Mouse (Mus musculus) G1E-ER4 (cell line): Measurements from ENCODE around the gene Skil. TPM values are rescaled to one million over a fixed set of nuclear protein-coding genes. Genes with fewer than 3 reads are reported as not detected.

Experiments
- GATA1 ChIP-seq: IDR thresholded peaks from one replicate; pipeline ENCODE4 v1.8.0; 2012; ENCODE audit warnings: low read length, inconsistent platforms
- polyA plus RNA-seq: library from polyadenylated mRNA; stranded (reverse); fragments of >175 nt; gene quantifications from 2 replicates; pipeline ENCODE4 v1.2.3, GENCODE M21; 2012

Gene Skil
- polyA plus RNA-seq, 1 experiment: 0.60 TPM

GRCm38 (mm10) chr3:31096155-31097101, 1.6 kb downstream of the Skil start:
- TF ChIP-seq GATA1: no peak

GRCm38 (mm10) chr3:31097102-31097720, 2.4 kb downstream of the Skil start:
- TF ChIP-seq GATA1: no peak

- no peak for TF ChIP-seq GATA1
These were observed 3.1 kb downstream of the Skil start for GRCm38 (mm10) chr3:31097976-31098375.

- TF ChIP-seq GATA1: no peak
These were observed 3.7 kb downstream of the Skil start for GRCm38 (mm10) chr3:31098556-31098955.

- no peak for TF ChIP-seq GATA1
These were observed 5.2 kb downstream of the Skil start for GRCm38 (mm10) chr3:31100026-31100425.

- TF ChIP-seq GATA1: no peak
These were observed 5.9 kb downstream of the Skil start for GRCm38 (mm10) chr3:31100802-31101201.

- no peak for TF ChIP-seq GATA1
These were observed 10.1 kb downstream of the Skil start for GRCm38 (mm10) chr3:31104936-31105335.

GRCm38 (mm10) chr3:31106597-31106996, 11.7 kb downstream of the Skil start:
- no peak for TF ChIP-seq GATA1

GRCm38 (mm10) chr3:31107674-31108073, 12.8 kb downstream of the Skil start:
- no peak for TF ChIP-seq GATA1

GRCm38 (mm10) chr3:31109108-31109507, 14.2 kb downstream of the Skil start:
- TF ChIP-seq GATA1: no peak

- TF ChIP-seq GATA1: no peak
These were observed 28.2 kb downstream of the Skil start for GRCm38 (mm10) chr3:31123098-31123497.

GRCm38 (mm10) chr3:31126303-31126702, 31.4 kb downstream of the Skil start:
- no peak for TF ChIP-seq GATA1

GRCm38 (mm10) chr3:31126848-31127247, 32.0 kb downstream of the Skil start:
- TF ChIP-seq GATA1: no peak

- TF ChIP-seq GATA1: no peak
These were observed 34.9 kb downstream of the Skil start for GRCm38 (mm10) chr3:31129766-31130165.

- TF ChIP-seq GATA1: no peak
These were observed 38.8 kb downstream of the Skil start for GRCm38 (mm10) chr3:31133664-31134063.

GRCm38 (mm10) chr3:31134246-31134645, 39.4 kb downstream of the Skil start:
- TF ChIP-seq GATA1: no peak

- TF ChIP-seq GATA1: no peak
These were observed 39.8 kb downstream of the Skil start for GRCm38 (mm10) chr3:31134696-31135095.
